Mouse (Mus musculus) G1E (cell line): ENCODE measurements at regions not wholly inside any gene's neighbourhood (a gene's known extent, or its start where the extent isn't known, plus 50 kb on each side); places are given as distances from the start of the nearest gene placed in this dataset.
"Not testable (repeated sequence)": the region's sequence is repeated elsewhere in the genome, so short reads cannot be mapped to it uniquely, and the experiment has no call there.

Source experiments
- ATAC-seq: 2 replicates; pipeline ENCODE4 v1.8.0; 2016; ENCODE audit warnings: mild to moderate bottlenecking; ENCODE audit not compliant: insufficient number of reproducible peaks, poor library complexity, low FRiP score, severe bottlenecking; ENCODE audit errors: extremely low read depth
- DNase-seq: peaks from one replicate; pipeline ENCODE4 v3.0.0; 2012; ENCODE audit warnings: low spot score
- H3K27me3 ChIP-seq: 2 replicates; pipeline ENCODE4 v1.6.1; 2012; ENCODE audit warnings: mild to moderate bottlenecking, low read length, inconsistent platforms; ENCODE audit not compliant: insufficient read depth
- H3K36me3 ChIP-seq: replicated peaks from 2 replicates; pipeline ENCODE3; 2012; ENCODE audit warnings: mild to moderate bottlenecking, inconsistent platforms
- H3K4me1 ChIP-seq: 2 replicates; pipeline ENCODE4 v1.6.1; 2012; ENCODE audit warnings: low read depth, low read length, inconsistent platforms, mixed read lengths; ENCODE audit not compliant: insufficient read depth
- H3K4me3 ChIP-seq: 2 replicates; pipeline ENCODE4 v1.5.1; 2012; ENCODE audit warnings: low read depth, mild to moderate bottlenecking, inconsistent platforms, low read length, moderate library complexity, mixed read lengths
- H3K9me3 ChIP-seq: replicated peaks from 2 replicates; pipeline ENCODE4 v1.6.1; 2012; ENCODE audit warnings: inconsistent platforms
- CTCF ChIP-seq: IDR thresholded peaks from 2 replicates; pipeline ENCODE4 v1.5.1; 2012; ENCODE audit warnings: low read depth, low read length, inconsistent platforms, mixed read lengths
- GATA1 ChIP-seq: IDR thresholded peaks from 2 replicates; pipeline ENCODE4 v1.6.1; 2012; ENCODE audit warnings: borderline replicate concordance, low read length, inconsistent platforms, mixed read lengths
- GATA2 ChIP-seq: IDR thresholded peaks from 2 replicates; pipeline ENCODE4 v1.6.1; 2012; ENCODE audit warnings: low read depth, low read length, inconsistent platforms, borderline replicate concordance
- POLR2AphosphoS5 ChIP-seq: IDR thresholded peaks from 2 replicates; pipeline ENCODE4 v1.6.1; 2012; ENCODE audit warnings: low read depth, low read length, inconsistent platforms; ENCODE audit not compliant: insufficient replicate concordance
- TAL1 ChIP-seq: conservative IDR thresholded peaks from 2 replicates; pipeline ENCODE4 v1.6.1; 2012; ENCODE audit warnings: low read depth, low read length, inconsistent platforms, mixed read lengths

GRCm38 (mm10) chr12:46284519-46284918 is 534.2 kb downstream of the Nova1 start:
- Histone ChIP-seq H3K4me3 (no peak overlapping the region), H3K36me3 (no peaks in the 10 kb centered on the region), H3K27me3 (no peaks in the 10 kb centered on the region), H3K4me1 (no peaks in the 10 kb centered on the region), H3K9me3 (no peaks in the 10 kb centered on the region)
- ATAC-seq (no peak), DNase-seq (no peak)
- TF ChIP-seq CTCF = no peak
- TF ChIP-seq POLR2AphosphoS5 = no peak
- TF ChIP-seq GATA1 = no peak
- no peak for TF ChIP-seq GATA2
- TF ChIP-seq TAL1 = no peak

GRCm38 (mm10) chr12:46248402-46249018 is 570.2 kb downstream of the Nova1 start:
- Histone ChIP-seq H3K36me3 (no peaks in the 10 kb centered on the region), H3K9me3 (no peaks in the 10 kb centered on the region), H3K4me1 (peaks cover 14% of the 10 kb centered on the region), H3K4me3 (no peak overlapping the region), H3K27me3 (no peaks in the 10 kb centered on the region)
- no peak for TF ChIP-seq GATA1
- no peak for TF ChIP-seq GATA2
- no peak for TF ChIP-seq TAL1
- no peak for TF ChIP-seq CTCF
- TF ChIP-seq POLR2AphosphoS5 = no peak
- DNase-seq = no peak
- ATAC-seq = no peak

- TF ChIP-seq GATA2 (no peak), TAL1 (peak; percentile 80), POLR2AphosphoS5 (no peak)
- DNase-seq = no peak
- no peak overlapping the region for H3K4me3 ChIP-seq
- H3K27me3 ChIP-seq = no peaks in the 10 kb centered on the region
- H3K4me1 ChIP-seq = peaks cover 14% of the 10 kb centered on the region
- no peaks in the 10 kb centered on the region for H3K36me3 ChIP-seq
- peak; percentile 93 for ATAC-seq
- H3K9me3 ChIP-seq = no peaks in the 10 kb centered on the region
Measured at GRCm38 (mm10) chr12:46244925-46245324, 573.8 kb downstream of the Nova1 start.

GRCm38 (mm10) chr12:46232359-46232758 is 586.4 kb downstream of the Nova1 start:
- no peaks in the 10 kb centered on the region for H3K36me3 ChIP-seq
- DNase-seq = no peak
- H3K4me1 ChIP-seq = no peaks in the 10 kb centered on the region
- TF ChIP-seq POLR2AphosphoS5 (no peak), GATA1 (no peak), TAL1 (no peak), CTCF (no peak), GATA2 (no peak)
- H3K27me3 ChIP-seq = no peaks in the 10 kb centered on the region
- ATAC-seq = no peak
- peaks cover 4% of the 10 kb centered on the region; the same call in 1 of the 2 replicates for H3K9me3 ChIP-seq
- no peak overlapping the region for H3K4me3 ChIP-seq

GRCm38 (mm10) chr12:46215328-46215727 is 603.4 kb downstream of the Nova1 start:
- not testable (repeated sequence) for H3K4me3 ChIP-seq, H3K9me3 ChIP-seq, H3K27me3 ChIP-seq, DNase-seq, H3K36me3 ChIP-seq
- peak; percentile 85 for TF ChIP-seq TAL1
- peak; percentile 76 for ATAC-seq
- H3K4me1 ChIP-seq = peaks cover 35% of the 10 kb centered on the region

GRCm38 (mm10) chr12:46199076-46199475 is 619.7 kb downstream of the Nova1 start:
- Histone ChIP-seq H3K4me3 (no peak overlapping the region), H3K27me3 (no peaks in the 10 kb centered on the region), H3K4me1 (peaks cover 31% of the 10 kb centered on the region), H3K9me3 (no peaks in the 10 kb centered on the region), H3K36me3 (no peaks in the 10 kb centered on the region)
- no peak for TF ChIP-seq POLR2AphosphoS5
- TF ChIP-seq TAL1 = no peak
- no peak for TF ChIP-seq GATA1
- TF ChIP-seq CTCF = no peak
- no peak for TF ChIP-seq GATA2
- no peak for DNase-seq
- ATAC-seq = no peak

- Histone ChIP-seq H3K9me3 (no peaks in the 10 kb centered on the region), H3K4me1 (peaks cover 40% of the 10 kb centered on the region), H3K4me3 (no peak overlapping the region), H3K36me3 (no peaks in the 10 kb centered on the region), H3K27me3 (no peaks in the 10 kb centered on the region)
- ATAC-seq (no peak), DNase-seq (no peak)
- TF ChIP-seq TAL1 (no peak), GATA1 (no peak), CTCF (no peak), GATA2 (no peak), POLR2AphosphoS5 (no peak)
Measured at GRCm38 (mm10) chr12:46197482-46198101, 621.1 kb downstream of the Nova1 start.
